Mouse (Mus musculus) forebrain, embryonic 11.5 days (tissue): ENCODE measurements at regions not wholly inside any gene's neighbourhood (a gene's known extent, or its start where the extent isn't known, plus 50 kb on each side); places are given as distances from the start of the nearest gene placed in this dataset.

Experiments
- ATAC-seq: fragments of 200-750 bp; cut with Nextera tagmentation; replicated peaks from 2 replicates; pipeline ENCODE4 v1.8.0; 2017; ENCODE audit warnings: moderate TSS enrichment; ENCODE audit not compliant: low FRiP score
- DNase-seq: peaks from one replicate; pipeline ENCODE4 v3.0.0-alpha.2; 2017; ENCODE audit warnings: low spot score
- H3K27ac ChIP-seq: fragments of 300-500 bp; sonication (generic); 2 replicates; pipeline ENCODE4 v1.5.1; 2014; ENCODE audit warnings: low read depth, low read length
- H3K27me3 ChIP-seq: fragments of 300-500 bp; sonication (generic); 2 replicates; pipeline ENCODE4 v1.6.1; 2014; ENCODE audit warnings: mild to moderate bottlenecking, low read length, mixed read lengths; ENCODE audit not compliant: control insufficient read depth, insufficient read depth
- H3K36me3 ChIP-seq: fragments of 300-500 bp; sonication (generic); 2 replicates; pipeline ENCODE4 v1.6.1; 2014; ENCODE audit warnings: mild to moderate bottlenecking, low read length, moderate library complexity, mixed read lengths; ENCODE audit not compliant: control insufficient read depth, insufficient read depth
- H3K4me1 ChIP-seq: fragments of 300-500 bp; sonication (generic); replicated peaks from 2 replicates; pipeline ENCODE4 v1.6.1; 2014; ENCODE audit warnings: low read length, mixed read lengths; ENCODE audit not compliant: control insufficient read depth, insufficient read depth
- H3K4me2 ChIP-seq: fragments of 300-500 bp; sonication (generic); 2 replicates; pipeline ENCODE4 v1.6.1; 2014; ENCODE audit warnings: low read depth, mild to moderate bottlenecking, low read length, moderate library complexity, mixed read lengths; ENCODE audit not compliant: severe bottlenecking
- H3K4me3 ChIP-seq: fragments of 300-500 bp; sonication (generic); 2 replicates; pipeline ENCODE4 v1.5.1; 2014; ENCODE audit warnings: low read depth, low read length
- H3K9ac ChIP-seq: fragments of 300-500 bp; sonication (generic); 2 replicates; pipeline ENCODE4 v1.6.1; 2014; ENCODE audit warnings: low read length
- H3K9me3 ChIP-seq: fragments of 300-500 bp; sonication (generic); 2 replicates; pipeline ENCODE4 v1.6.1; 2016; ENCODE audit warnings: low read length, mixed read lengths; ENCODE audit not compliant: control insufficient read depth
- WGBS: fragments of 180-500 bp; shearing (Covaris S2); extraction: QIAGEN DNeasy Blood & Tissue Kit; methylation state at CpG from one replicate; pipeline ENCODE4 v1.1.7; 2014; 5-methylcytosine and 5-hydroxymethylcytosine counted together

DNA sequence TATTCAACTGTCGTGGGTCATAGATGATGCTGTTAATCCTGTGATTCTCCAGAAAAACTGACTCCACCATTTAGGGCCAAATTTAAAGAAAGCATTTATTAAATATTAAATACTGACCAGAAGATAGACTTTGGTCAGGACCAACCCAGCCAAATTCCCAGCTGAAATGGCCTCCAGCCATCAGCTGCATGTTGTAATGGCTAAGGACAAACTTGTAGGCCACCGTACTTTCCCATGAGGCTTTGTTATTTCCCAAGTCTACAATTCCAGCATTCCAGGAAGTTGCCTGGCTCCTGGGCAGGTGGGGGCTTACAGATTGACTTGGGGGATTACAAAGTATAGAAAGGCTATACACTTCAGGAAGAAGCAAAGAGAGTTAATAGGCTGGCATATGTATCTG is 272.5 kb upstream of the Fn1 start:
- ATAC-seq: no peak
- WGBS: 89% methylated on average over 2 of the region's 2 CpGs
- no peaks in the 10 kb centered on the region for H3K9me3 ChIP-seq

DNA sequence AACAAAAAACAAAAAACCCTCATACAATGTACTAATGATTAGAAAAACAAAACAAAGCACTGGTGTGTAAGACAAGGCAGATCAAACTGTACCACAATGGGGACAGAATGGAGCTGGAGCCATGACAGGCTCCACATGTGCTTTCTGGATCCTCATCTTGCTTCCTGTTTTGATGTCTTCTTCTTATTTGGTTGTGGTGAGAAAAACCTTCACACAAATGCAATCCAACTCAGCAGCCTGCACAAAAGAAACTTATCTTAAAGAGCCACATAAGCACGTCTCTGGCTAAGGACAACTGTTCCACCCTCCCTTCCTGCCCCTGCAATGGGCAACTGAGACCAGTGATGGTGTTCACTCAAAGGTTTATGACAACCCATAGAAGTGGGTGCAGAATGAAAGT is 271.9 kb upstream of the Fn1 start:
- no peak overlapping the region for H3K4me2 ChIP-seq
- H3K4me3 ChIP-seq: no peak overlapping the region
- 77% methylated on average over 1 of the region's 1 CpGs for WGBS
- no peak for ATAC-seq
- H3K36me3 ChIP-seq: no peaks in the 10 kb centered on the region
- H3K9ac ChIP-seq: no peak overlapping the region
- H3K27me3 ChIP-seq: no peaks in the 10 kb centered on the region
- H3K9me3 ChIP-seq: no peaks in the 10 kb centered on the region
- no peaks in the 10 kb centered on the region for H3K4me1 ChIP-seq
- no peak for DNase-seq
- no peak overlapping the region for H3K27ac ChIP-seq

More for the DNA sequence above, 272.5 kb upstream of the Fn1 start:
- no peak overlapping the region for H3K9ac ChIP-seq
- H3K4me3 ChIP-seq: no peak overlapping the region
- H3K27ac ChIP-seq: no peak overlapping the region
- H3K36me3 ChIP-seq: no peaks in the 10 kb centered on the region
- DNase-seq: no peak
- H3K4me2 ChIP-seq: no peak overlapping the region
- no peaks in the 10 kb centered on the region for H3K27me3 ChIP-seq
- H3K4me1 ChIP-seq: no peaks in the 10 kb centered on the region

DNA sequence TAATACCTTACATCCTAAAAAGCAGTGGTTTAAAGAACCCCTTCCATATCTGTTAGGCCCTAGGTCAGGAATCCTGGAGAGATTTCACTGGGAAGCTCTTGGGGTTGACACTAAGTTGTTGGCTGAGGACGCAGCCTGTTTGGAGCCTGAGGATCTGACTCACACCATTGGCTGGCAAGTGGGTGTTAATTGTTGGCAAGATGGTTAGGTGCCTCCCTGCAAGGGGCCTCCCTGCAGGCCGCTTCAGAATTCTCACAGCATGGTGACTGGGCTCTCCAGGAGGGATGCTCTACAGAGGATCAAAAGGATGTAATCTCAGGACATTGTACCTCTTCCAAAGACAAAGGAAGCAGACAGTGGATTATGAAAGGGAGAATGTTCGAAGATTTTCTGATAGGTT is 270.7 kb upstream of the Fn1 start:
- no peak for ATAC-seq
- no peak overlapping the region for H3K4me3 ChIP-seq
- H3K27me3 ChIP-seq: no peaks in the 10 kb centered on the region
- no peaks in the 10 kb centered on the region for H3K9me3 ChIP-seq
- no peak overlapping the region for H3K4me2 ChIP-seq
- no peak overlapping the region for H3K9ac ChIP-seq
- DNase-seq: no peak
- 40% methylated on average over 3 of the region's 3 CpGs for WGBS
- H3K27ac ChIP-seq: no peak overlapping the region
- H3K36me3 ChIP-seq: no peaks in the 10 kb centered on the region
- no peaks in the 10 kb centered on the region for H3K4me1 ChIP-seq

DNA sequence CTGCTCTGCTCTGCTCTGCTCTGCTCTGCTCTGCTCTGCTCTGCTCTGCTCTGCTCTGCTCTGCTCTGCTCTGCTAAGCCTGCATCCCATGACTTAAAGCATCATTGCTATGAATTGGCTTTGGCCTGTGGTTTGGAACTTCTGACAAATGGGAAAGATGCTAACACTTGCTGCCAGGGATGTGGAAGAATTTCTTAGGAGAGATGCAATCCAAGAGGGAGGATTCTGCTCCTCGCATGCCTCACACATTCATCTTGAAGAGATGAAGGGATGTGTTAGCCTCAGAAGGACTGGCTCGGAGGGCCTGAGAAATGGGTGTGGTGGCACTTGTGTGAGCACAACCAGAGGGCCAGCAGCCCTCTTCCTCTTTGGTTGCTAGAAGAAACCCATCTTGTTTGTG is 268.5 kb upstream of the Fn1 start:
- H3K27ac ChIP-seq: no peak overlapping the region
- no peaks in the 10 kb centered on the region for H3K4me1 ChIP-seq
- no peaks in the 10 kb centered on the region for H3K27me3 ChIP-seq
- H3K36me3 ChIP-seq: no peaks in the 10 kb centered on the region
- no peak overlapping the region for H3K4me3 ChIP-seq
- no peak overlapping the region for H3K4me2 ChIP-seq
- DNase-seq (no peak), ATAC-seq (no peak)
- no peaks in the 10 kb centered on the region for H3K9me3 ChIP-seq
- WGBS: 94% methylated on average over 2 of the region's 2 CpGs
- no peak overlapping the region for H3K9ac ChIP-seq

DNA sequence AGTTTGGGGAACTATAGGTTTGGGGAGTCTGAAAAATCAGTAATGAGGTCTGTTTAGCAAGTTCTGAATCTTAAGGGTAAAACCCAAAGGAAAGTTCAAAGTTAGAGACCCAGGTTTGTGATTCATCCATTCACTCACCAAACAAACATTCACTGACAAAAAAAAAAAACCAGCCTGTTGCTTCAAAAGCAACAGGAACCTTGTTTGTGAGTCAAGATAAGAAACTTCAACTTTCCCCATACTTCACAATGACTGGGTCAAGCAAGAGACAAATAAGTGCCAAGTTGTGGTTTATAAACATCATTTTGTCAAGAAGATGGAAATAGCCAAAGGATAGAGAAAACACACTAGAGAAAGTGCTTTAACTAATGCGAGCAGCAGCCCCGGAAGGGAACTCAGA is 266.9 kb upstream of the Fn1 start:
- Histone ChIP-seq H3K27ac (no peak overlapping the region), H3K9ac (no peak overlapping the region), H3K4me3 (no peak overlapping the region), H3K4me2 (no peak overlapping the region), H3K9me3 (no peaks in the 10 kb centered on the region), H3K36me3 (no peaks in the 10 kb centered on the region), H3K4me1 (no peaks in the 10 kb centered on the region), H3K27me3 (no peaks in the 10 kb centered on the region)
- DNase-seq (no peak), ATAC-seq (no peak)
- WGBS: 88% methylated on average over 2 of the region's 2 CpGs

DNA sequence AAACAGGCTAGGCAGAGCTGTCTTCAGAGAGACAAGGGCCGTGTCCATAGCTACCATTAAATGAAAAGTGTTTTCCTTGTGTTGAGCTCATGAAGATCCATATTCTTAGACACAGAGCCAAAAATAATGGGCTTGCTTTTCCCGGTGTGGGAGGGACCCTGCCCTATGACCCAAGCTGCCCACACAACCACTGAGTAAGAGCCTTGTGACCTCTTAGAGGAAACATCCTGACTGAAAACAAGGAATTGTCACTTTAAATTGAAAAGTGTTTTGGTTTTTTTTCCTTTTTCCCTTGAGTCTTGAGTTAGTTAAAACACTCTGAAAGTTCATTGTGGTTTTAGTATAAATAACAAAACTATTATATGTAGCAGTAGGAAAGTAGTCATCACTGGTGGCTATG is 264.0 kb upstream of the Fn1 start:
- 83% methylated on average over 2 of the region's 2 CpGs for WGBS
- Histone ChIP-seq H3K4me1 (no peaks in the 10 kb centered on the region), H3K9me3 (no peaks in the 10 kb centered on the region), H3K27ac (no peak overlapping the region), H3K9ac (no peak overlapping the region), H3K36me3 (no peaks in the 10 kb centered on the region), H3K4me3 (no peak overlapping the region), H3K4me2 (no peak overlapping the region), H3K27me3 (no peaks in the 10 kb centered on the region)
- no peak for ATAC-seq
- no peak for DNase-seq

DNA sequence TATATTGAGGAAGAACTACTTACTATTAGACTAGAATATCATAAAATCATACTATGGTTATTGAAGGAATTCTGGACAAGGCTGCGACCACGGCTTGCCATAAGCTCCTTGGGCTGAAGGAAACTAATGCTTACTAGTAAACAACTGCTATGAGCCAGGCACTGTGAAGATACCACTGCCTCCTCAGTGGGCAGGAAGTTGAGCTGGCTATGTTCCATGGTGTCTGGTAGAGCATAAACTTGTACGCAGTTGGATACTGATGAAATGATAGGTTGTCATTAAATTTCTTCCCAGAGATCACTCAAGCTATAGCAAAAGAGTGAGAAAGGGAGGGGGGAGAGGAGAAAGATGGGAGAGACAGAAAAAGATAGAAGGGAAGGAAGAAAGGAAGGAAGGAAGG is 261.4 kb upstream of the Fn1 start:
- Histone ChIP-seq H3K27ac (no peak overlapping the region), H3K4me1 (no peaks in the 10 kb centered on the region), H3K9me3 (no peaks in the 10 kb centered on the region), H3K4me2 (no peak overlapping the region), H3K4me3 (no peak overlapping the region), H3K36me3 (no peaks in the 10 kb centered on the region), H3K27me3 (no peaks in the 10 kb centered on the region), H3K9ac (no peak overlapping the region)
- ATAC-seq: no peak
- 97% methylated on average over 3 of the region's 3 CpGs for WGBS
- no peak for DNase-seq

DNA sequence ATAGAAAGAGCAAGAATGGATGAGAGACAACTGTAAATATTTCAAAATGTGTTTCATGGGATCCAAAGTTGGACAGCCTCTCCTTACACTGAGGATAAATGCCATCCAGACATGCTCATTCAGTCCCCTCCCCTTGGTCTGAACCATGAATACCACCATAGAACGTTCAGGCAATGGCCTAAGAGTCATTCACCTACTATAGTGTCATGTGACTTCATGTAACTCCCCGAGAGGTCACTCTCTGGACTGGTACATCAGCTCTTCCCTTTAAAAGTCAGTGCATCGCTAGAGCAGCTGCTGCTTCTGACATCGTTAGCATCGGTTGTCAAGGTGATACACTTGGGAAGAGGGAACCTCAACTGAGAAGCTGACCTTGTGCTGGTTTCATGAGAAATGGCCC is 260.2 kb upstream of the Fn1 start:
- H3K4me1 ChIP-seq: no peaks in the 10 kb centered on the region
- no peak overlapping the region for H3K4me3 ChIP-seq
- no peaks in the 10 kb centered on the region for H3K36me3 ChIP-seq
- DNase-seq (no peak), ATAC-seq (no peak)
- no peak overlapping the region for H3K9ac ChIP-seq
- no peak overlapping the region for H3K4me2 ChIP-seq
- H3K27me3 ChIP-seq: no peaks in the 10 kb centered on the region
- WGBS: 76% methylated on average over 5 of the region's 5 CpGs
- H3K9me3 ChIP-seq: no peaks in the 10 kb centered on the region
- H3K27ac ChIP-seq: no peak overlapping the region

DNA sequence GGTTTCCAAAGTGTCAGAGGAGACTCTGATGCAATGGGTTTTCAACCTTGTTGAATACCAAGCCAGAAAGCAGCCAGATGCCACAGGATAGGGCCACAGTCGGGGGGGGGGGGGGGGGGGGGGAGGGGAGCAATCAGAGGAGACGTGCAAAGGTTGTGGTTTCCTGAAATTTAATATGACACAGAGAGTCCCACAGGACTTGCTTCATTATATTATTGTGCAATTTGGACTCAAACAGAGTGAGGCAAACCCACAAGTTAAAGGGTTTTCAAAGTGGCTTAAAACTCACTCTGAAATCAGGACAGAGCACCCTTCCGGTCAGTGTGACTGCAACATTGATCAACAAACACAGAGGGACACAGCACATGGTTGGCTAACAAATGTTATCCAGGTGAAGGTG is 259.4 kb upstream of the Fn1 start:
- Histone ChIP-seq H3K27ac (no peak overlapping the region), H3K9ac (no peak overlapping the region), H3K4me3 (no peak overlapping the region), H3K27me3 (no peaks in the 10 kb centered on the region), H3K9me3 (no peaks in the 10 kb centered on the region), H3K36me3 (no peaks in the 10 kb centered on the region), H3K4me2 (no peak overlapping the region), H3K4me1 (no peaks in the 10 kb centered on the region)
- 39% methylated on average over 3 of the region's 3 CpGs for WGBS
- ATAC-seq (no peak), DNase-seq (no peak)
